Mouse (Mus musculus) bone marrow macrophage, adult 2 months (primary cell): ENCODE measurements at regions not wholly inside any gene's neighbourhood (a gene's known extent, or its start where the extent isn't known, plus 50 kb on each side); places are given as distances from the start of the nearest gene placed in this dataset.

Source experiments
- CTCF ChIP-seq: IDR thresholded peaks from 2 replicates; pipeline ENCODE4 v1.5.1; 2012; ENCODE audit warnings: low read depth, mild to moderate bottlenecking, low read length, moderate library complexity
- POLR2A ChIP-seq: IDR thresholded peaks from 2 replicates; pipeline ENCODE4 v1.6.1; 2012; ENCODE audit warnings: mild to moderate bottlenecking, low read depth, low read length, borderline replicate concordance

GRCm38 (mm10) chr12:99627898-99628231 lies 64.5 kb upstream of the Foxn3 start:
- TF ChIP-seq CTCF (no peak), POLR2A (no peak)
